Mouse (Mus musculus): ENCODE results near the gene Nup93.

DNA sequence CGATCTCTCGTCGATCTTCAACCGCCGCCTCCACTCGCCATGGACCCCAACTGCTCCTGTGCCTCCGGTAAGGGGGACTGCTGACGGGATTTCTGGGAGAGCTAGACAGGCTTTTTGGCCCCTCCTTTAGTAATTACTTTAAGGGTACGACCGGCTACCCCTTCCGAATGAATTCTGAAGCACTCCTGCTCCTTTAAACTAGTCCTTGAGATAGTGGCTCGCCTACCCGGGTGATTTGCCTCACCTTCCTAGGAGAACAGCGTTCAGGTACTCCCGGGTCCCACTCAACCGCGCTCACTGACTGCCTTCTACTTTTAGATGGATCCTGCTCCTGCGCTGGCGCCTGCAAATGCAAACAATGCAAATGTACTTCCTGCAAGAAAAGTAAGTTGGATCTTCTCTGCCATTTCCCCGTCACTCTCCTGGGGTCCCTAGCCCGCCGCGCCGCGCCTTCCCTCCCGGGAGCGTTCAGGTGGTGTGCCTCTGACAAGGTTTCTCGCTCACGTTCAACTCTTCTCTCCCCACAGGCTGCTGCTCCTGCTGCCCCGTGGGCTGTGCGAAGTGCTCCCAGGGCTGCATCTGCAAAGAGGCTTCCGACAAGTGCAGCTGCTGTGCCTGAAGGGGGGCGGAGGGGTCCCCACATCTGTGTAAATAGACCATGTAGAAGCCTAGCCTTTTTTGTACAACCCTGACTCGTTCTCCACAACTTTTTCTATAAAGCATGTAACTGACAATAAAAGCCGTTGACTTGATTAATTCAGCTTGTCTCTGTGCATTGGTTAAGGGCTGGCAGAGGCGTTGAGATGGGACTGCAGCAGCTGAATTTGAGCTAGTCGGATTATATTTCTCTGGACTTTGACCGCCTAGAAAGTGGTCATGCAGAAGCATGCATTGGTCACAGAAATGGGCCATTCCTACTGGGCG is 41.3 kb upstream of the Nup93 start:
- TF ChIP-seq CTCF (IDR thresholded peaks at IDR 0.05; ENCODE audit: low read depth), result no peak
- no peak for TF ChIP-seq EP300 (IDR thresholded peaks at IDR 0.05; ENCODE audit: low read depth)
